Mouse (Mus musculus) spleen, adult 2 months (tissue): ENCODE measurements around the gene Haao.
A peak's percentile ranks its signal among the peaks of the same experiment; 100 is the strongest.

Source experiments
- CTCF ChIP-seq: fragments of 200-500 bp; IDR thresholded peaks from 2 replicates; pipeline ENCODE4 v1.5.1; 2011; ENCODE audit warnings: mild to moderate bottlenecking, inconsistent platforms; ENCODE audit not compliant: insufficient read depth, insufficient read length, insufficient replicate concordance; ENCODE audit errors: extremely low read depth
- POLR2A ChIP-seq: fragments of 200-500 bp; IDR thresholded peaks from 2 replicates; pipeline ENCODE4 v1.6.1; 2011; ENCODE audit warnings: low read depth, low read length, inconsistent platforms

DNA sequence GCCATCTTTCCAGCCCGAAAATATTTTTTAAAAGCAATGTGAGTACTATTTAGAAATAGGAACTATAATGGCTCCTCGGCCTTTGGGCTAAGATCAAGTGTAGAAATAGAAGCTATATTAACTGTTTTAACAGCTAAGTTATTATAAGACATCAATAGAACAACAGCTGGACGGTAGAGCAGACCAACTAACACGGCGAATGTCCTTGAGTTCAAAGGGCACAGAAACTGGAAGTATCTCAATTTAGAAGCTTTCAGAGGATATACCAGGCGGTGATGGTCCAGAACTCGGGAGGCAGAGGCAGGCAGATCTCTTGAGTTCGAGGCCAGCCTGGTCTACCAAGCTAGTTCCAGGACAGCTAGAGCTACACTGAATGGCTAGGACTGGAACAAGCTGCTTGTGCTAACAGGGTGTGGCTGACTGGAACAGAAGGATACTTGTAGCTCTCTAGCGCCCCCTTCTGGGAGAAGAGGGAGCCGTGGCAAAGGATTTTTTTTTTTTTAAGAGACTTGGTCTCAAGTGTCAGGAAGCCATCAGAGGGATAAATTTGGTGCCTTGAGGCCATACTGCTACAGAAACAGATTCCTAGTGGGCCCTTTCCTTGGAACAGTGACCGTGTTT is 39.9 kb downstream of the Haao start:
- TF ChIP-seq CTCF (peak; percentile 43; the same call in 1 of the 2 replicates), POLR2A (no peak)
